Mouse (Mus musculus) spleen, postnatal 10 days (tissue): ENCODE measurements around the gene Xrcc4.
"Not testable (repeated sequence)": the region's sequence is repeated elsewhere in the genome, so short reads cannot be mapped to it uniquely, and the experiment has no call there.

Experiments
- DNase-seq, 2 experiments: peaks; one replicate each; pipeline ENCODE4 v3.0.0; 2021 to 2022; ENCODE audit warnings: low spot score in 2 of 2

Gene Xrcc4

GRCm38 (mm10) chr13:89814543-89814942 is 274.9 kb downstream of the Xrcc4 start:
- DNase-seq, result no peak

GRCm38 (mm10) chr13:89812169-89812568 is 277.2 kb downstream of the Xrcc4 start:
- no peak for DNase-seq

GRCm38 (mm10) chr13:89809024-89809423 is 280.4 kb downstream of the Xrcc4 start:
- DNase-seq, result no peak

GRCm38 (mm10) chr13:89801901-89802300 is 287.5 kb downstream of the Xrcc4 start:
- DNase-seq, result no peak

- DNase-seq, result no peak
Observed at GRCm38 (mm10) chr13:89797721-89798120, 291.7 kb downstream of the Xrcc4 start.

- DNase-seq, result no peak
Observed at GRCm38 (mm10) chr13:89791475-89791874, 297.9 kb downstream of the Xrcc4 start.

- no peak for DNase-seq
Observed at GRCm38 (mm10) chr13:89782886-89783285, 306.5 kb downstream of the Xrcc4 start.

- DNase-seq, result no peak
Observed at GRCm38 (mm10) chr13:89780276-89780675, 309.1 kb downstream of the Xrcc4 start.

- peak in 1 of 2 experiments; percentile 29 for DNase-seq
Observed at GRCm38 (mm10) chr13:89779208-89779911, 310.0 kb downstream of the Xrcc4 start.

- no peak for DNase-seq
Observed at GRCm38 (mm10) chr13:89777764-89778163, 311.6 kb downstream of the Xrcc4 start.

GRCm38 (mm10) chr13:89777146-89777545 is 312.3 kb downstream of the Xrcc4 start:
- DNase-seq, result no peak

GRCm38 (mm10) chr13:89766551-89766950 is 322.9 kb downstream of the Xrcc4 start:
- no peak for DNase-seq

GRCm38 (mm10) chr13:89765966-89766365 is 323.4 kb downstream of the Xrcc4 start:
- no peak for DNase-seq

GRCm38 (mm10) chr13:89762339-89762738 is 327.1 kb downstream of the Xrcc4 start:
- no peak for DNase-seq

GRCm38 (mm10) chr13:89756347-89756746 is 333.1 kb downstream of the Xrcc4 start:
- DNase-seq, result no peak

- DNase-seq, result not testable (repeated sequence)
Observed at GRCm38 (mm10) chr13:89750562-89750961, 338.8 kb downstream of the Xrcc4 start.

- DNase-seq, result no peak
Observed at GRCm38 (mm10) chr13:89743201-89743600, 346.2 kb downstream of the Xrcc4 start.

GRCm38 (mm10) chr13:89742686-89743200 is 346.7 kb downstream of the Xrcc4 start:
- no peak for DNase-seq

- DNase-seq, result peak in 1 of 2 experiments; percentile 15
Observed at GRCm38 (mm10) chr13:89741766-89742685, 347.4 kb downstream of the Xrcc4 start, which contains the start of gene Vcan. TSS of gene Vcan (minus strand) at chr13:89742509.

- peak in 1 of 2 experiments; percentile 14 for DNase-seq
Observed at GRCm38 (mm10) chr13:89741116-89741551, 348.3 kb downstream of the Xrcc4 start.

- peak; percentile 10 to 44 for DNase-seq
Observed at GRCm38 (mm10) chr13:89740243-89741115, 348.9 kb downstream of the Xrcc4 start.
